Mouse (Mus musculus) stomach, embryonic 16.5 days (tissue): ENCODE data around the gene 1700020D05Rik. TPM values are rescaled to one million over a fixed set of nuclear protein-coding genes. Genes with fewer than 3 reads are reported as not detected.

Source experiments
- ATAC-seq: fragments of 200-750 bp; cut with Nextera tagmentation; 2 replicates; pipeline ENCODE4 v1.8.0; 2017; ENCODE audit warnings: moderate number of reproducible peaks, moderate TSS enrichment; ENCODE audit not compliant: insufficient read depth, low FRiP score
- H3K27ac ChIP-seq: fragments of 300-500 bp; sonication (generic); 2 replicates; pipeline ENCODE4 v1.5.1; 2014; ENCODE audit warnings: low read length
- H3K27me3 ChIP-seq: fragments of 300-500 bp; sonication (generic); 2 replicates; pipeline ENCODE4 v1.6.1; 2014; ENCODE audit warnings: low read length, control low read depth, mixed read lengths; ENCODE audit not compliant: control insufficient read depth, insufficient read depth
- H3K36me3 ChIP-seq: fragments of 300-500 bp; sonication (generic); 2 replicates; pipeline ENCODE4 v1.6.1; 2014; ENCODE audit warnings: low read length; ENCODE audit not compliant: control insufficient read depth, insufficient read depth
- H3K4me1 ChIP-seq: fragments of 300-500 bp; sonication (generic); 2 replicates; pipeline ENCODE4 v1.6.1; 2014; ENCODE audit warnings: low read length, control low read depth, mixed read lengths; ENCODE audit not compliant: control insufficient read depth, insufficient read depth
- H3K4me2 ChIP-seq: fragments of 300-500 bp; sonication (generic); 2 replicates; pipeline ENCODE4 v1.6.1; 2014; ENCODE audit warnings: low read depth, low read length, mixed read lengths
- H3K4me3 ChIP-seq: fragments of 300-500 bp; sonication (generic); replicated peaks from 2 replicates; pipeline ENCODE4 v1.5.1; 2014; ENCODE audit warnings: mild to moderate bottlenecking, low read length
- H3K9ac ChIP-seq: fragments of 300-500 bp; sonication (generic); 2 replicates; pipeline ENCODE4 v1.6.1; 2014; ENCODE audit warnings: low read length
- H3K9me3 ChIP-seq: fragments of 300-500 bp; sonication (generic); replicated peaks from 2 replicates; pipeline ENCODE4 v1.6.1; 2016; ENCODE audit warnings: low read length, control low read depth; ENCODE audit not compliant: control insufficient read depth
- WGBS: fragments of 180-500 bp; shearing (Covaris S2); extraction: QIAGEN DNeasy Blood & Tissue Kit; methylation state at CpG from one replicate; pipeline ENCODE4 v1.1.7; 2014; 5-methylcytosine and 5-hydroxymethylcytosine counted together
- polyA plus RNA-seq: library from polyadenylated mRNA; unstranded; fragments of >200 nt; fragmentation: Nextera tagmentation; extraction: Ambion mirVana; gene quantifications from 2 replicates; pipeline ENCODE4 v1.2.1, GENCODE M21; 2015

Gene 1700020D05Rik
- polyA plus RNA-seq, 1 experiment from 2014 or later: 0.13 TPM

- ATAC-seq: no peak
- no peaks in the 10 kb centered on the region for H3K36me3 ChIP-seq
- 74% methylated on average over 3 of the region's 3 CpGs for WGBS
- no peaks in the 10 kb centered on the region for H3K9me3 ChIP-seq
- H3K4me1 ChIP-seq: peaks cover 13% of the 10 kb centered on the region; the same call in 1 of the 2 replicates
- H3K27ac ChIP-seq: no peak overlapping the region
- H3K4me3 ChIP-seq: no peak overlapping the region
- no peaks in the 10 kb centered on the region for H3K27me3 ChIP-seq
- no peak overlapping the region for H3K4me2 ChIP-seq
- H3K9ac ChIP-seq: no peak overlapping the region
Observed at GRCm38 (mm10) chr19:5472857-5473256, 30.7 kb downstream of the 1700020D05Rik start.

GRCm38 (mm10) chr19:5471846-5472245 lies 31.7 kb downstream of the 1700020D05Rik start:
- H3K9me3 ChIP-seq: no peaks in the 10 kb centered on the region
- H3K9ac ChIP-seq: no peak overlapping the region
- no peaks in the 10 kb centered on the region for H3K27me3 ChIP-seq
- WGBS: 45% methylated on average over 5 of the region's 5 CpGs
- no peak overlapping the region for H3K27ac ChIP-seq
- peaks cover 13% of the 10 kb centered on the region; the same call in 1 of the 2 replicates for H3K4me1 ChIP-seq
- no peak overlapping the region for H3K4me3 ChIP-seq
- ATAC-seq: no peak
- no peaks in the 10 kb centered on the region for H3K36me3 ChIP-seq
- no peak overlapping the region for H3K4me2 ChIP-seq

GRCm38 (mm10) chr19:5468374-5468773 lies 35.2 kb downstream of the 1700020D05Rik start, which contains the start of gene Ctsw:
Ctsw (minus strand) TSS chr19:5468507.
- WGBS: 30% methylated on average over 5 of the region's 5 CpGs
- no peak within 1 kb of the TSS for H3K4me3 ChIP-seq
- H3K4me1 ChIP-seq: peaks cover 6% of the 10 kb centered on the region

GRCm38 (mm10) chr19:5466916-5467500 lies 36.6 kb downstream of the 1700020D05Rik start:
- Histone ChIP-seq H3K9ac (no peak overlapping the region), H3K36me3 (peaks cover 24% of the 10 kb centered on the region), H3K4me3 (no peak overlapping the region), H3K4me1 (peaks cover 6% of the 10 kb centered on the region), H3K27me3 (no peaks in the 10 kb centered on the region), H3K4me2 (no peak overlapping the region), H3K9me3 (no peaks in the 10 kb centered on the region), H3K27ac (no peak overlapping the region)
- ATAC-seq: no peak
- WGBS: 88% methylated on average over 6 of the region's 6 CpGs

More at GRCm38 (mm10) chr19:5468374-5468773, 35.2 kb downstream of the 1700020D05Rik start, which contains the start of gene Ctsw:
- no peaks in the 10 kb centered on the region for H3K9me3 ChIP-seq
- H3K4me2 ChIP-seq: no peak within 1 kb of the TSS
- H3K27ac ChIP-seq: no peak within 1 kb of the TSS
- H3K27me3 ChIP-seq: no peaks in the 10 kb centered on the region
- no peak for ATAC-seq
- peaks cover 18% of the 10 kb centered on the region for H3K36me3 ChIP-seq
- H3K9ac ChIP-seq: peak within 1 kb of the TSS; percentile 7; the same call in 1 of the 2 replicates

- no peaks in the 10 kb centered on the region for H3K27me3 ChIP-seq
- H3K4me2 ChIP-seq: no peak overlapping the region
- 94% methylated on average over 8 of the region's 8 CpGs for WGBS
- H3K9me3 ChIP-seq: no peaks in the 10 kb centered on the region
- H3K27ac ChIP-seq: no peak overlapping the region
- ATAC-seq: no peak
- no peak overlapping the region for H3K4me3 ChIP-seq
- H3K4me1 ChIP-seq: peaks cover 14% of the 10 kb centered on the region
- peaks cover 29% of the 10 kb centered on the region for H3K36me3 ChIP-seq
- H3K9ac ChIP-seq: no peak overlapping the region
Observed at GRCm38 (mm10) chr19:5465037-5465436, 38.5 kb downstream of the 1700020D05Rik start.

GRCm38 (mm10) chr19:5463791-5464562 lies 39.6 kb downstream of the 1700020D05Rik start:
- Histone ChIP-seq H3K4me3 (peak overlapping the region; percentile 25), H3K9me3 (no peaks in the 10 kb centered on the region), H3K4me1 (peaks cover 17% of the 10 kb centered on the region), H3K27me3 (no peaks in the 10 kb centered on the region), H3K4me2 (peak overlapping the region; percentile 46), H3K27ac (peak overlapping the region; percentile 14; the same call in 1 of the 2 replicates), H3K36me3 (peaks cover 29% of the 10 kb centered on the region), H3K9ac (peak overlapping the region; percentile 55)
- 35% methylated on average over 15 of the region's 15 CpGs for WGBS
- ATAC-seq: peak; percentile 15; the same call in 1 of the 2 replicates

GRCm38 (mm10) chr19:5463212-5463611 lies 40.4 kb downstream of the 1700020D05Rik start:
- H3K36me3 ChIP-seq: peaks cover 29% of the 10 kb centered on the region
- no peaks in the 10 kb centered on the region for H3K9me3 ChIP-seq
- no peak overlapping the region for H3K4me3 ChIP-seq
- peaks cover 19% of the 10 kb centered on the region for H3K4me1 ChIP-seq
- 88% methylated on average over 9 of the region's 9 CpGs for WGBS
- H3K4me2 ChIP-seq: no peak overlapping the region
- no peak overlapping the region for H3K27ac ChIP-seq
- no peaks in the 10 kb centered on the region for H3K27me3 ChIP-seq
- ATAC-seq: no peak
- no peak overlapping the region for H3K9ac ChIP-seq

- H3K27me3 ChIP-seq: no peaks in the 10 kb centered on the region
- no peaks in the 10 kb centered on the region for H3K9me3 ChIP-seq
- WGBS: 88% methylated on average over 6 of the region's 6 CpGs
- peaks cover 29% of the 10 kb centered on the region for H3K36me3 ChIP-seq
- H3K4me3 ChIP-seq: peak overlapping the region; percentile 76
- peak overlapping the region; percentile 82 for H3K9ac ChIP-seq
- peak overlapping the region; percentile 90 for H3K4me2 ChIP-seq
- H3K4me1 ChIP-seq: peaks cover 26% of the 10 kb centered on the region
- no peak overlapping the region for H3K27ac ChIP-seq
- no peak for ATAC-seq
Observed at GRCm38 (mm10) chr19:5461411-5461810, 42.2 kb downstream of the 1700020D05Rik start.

GRCm38 (mm10) chr19:5460465-5460911 lies 43.1 kb downstream of the 1700020D05Rik start, which contains the start of gene Fibp:
Fibp (plus strand) TSS chr19:5460615.
- peak; percentile 59 for ATAC-seq
- no peaks in the 10 kb centered on the region for H3K9me3 ChIP-seq
- under 1% methylated on average over 32 of the region's 32 CpGs for WGBS
- H3K4me1 ChIP-seq: peaks cover 35% of the 10 kb centered on the region
- H3K9ac ChIP-seq: peak within 1 kb of the TSS; percentile 82
- peaks cover 25% of the 10 kb centered on the region for H3K36me3 ChIP-seq
- H3K27ac ChIP-seq: 0 out of 2 replicates have a peak within 1 kb of the TSS, but pooled peaks have one; percentile 65
- peak within 1 kb of the TSS; percentile 90 for H3K4me2 ChIP-seq
- H3K27me3 ChIP-seq: no peaks in the 10 kb centered on the region
- H3K4me3 ChIP-seq: peak within 1 kb of the TSS; percentile 76
